Mouse (Mus musculus): Measurements from ENCODE around the gene Olfr1357.
"Not testable (repeated sequence)": the region's sequence is repeated elsewhere in the genome, so short reads cannot be mapped to it uniquely, and the experiment has no call there.

Gene Olfr1357

DNA sequence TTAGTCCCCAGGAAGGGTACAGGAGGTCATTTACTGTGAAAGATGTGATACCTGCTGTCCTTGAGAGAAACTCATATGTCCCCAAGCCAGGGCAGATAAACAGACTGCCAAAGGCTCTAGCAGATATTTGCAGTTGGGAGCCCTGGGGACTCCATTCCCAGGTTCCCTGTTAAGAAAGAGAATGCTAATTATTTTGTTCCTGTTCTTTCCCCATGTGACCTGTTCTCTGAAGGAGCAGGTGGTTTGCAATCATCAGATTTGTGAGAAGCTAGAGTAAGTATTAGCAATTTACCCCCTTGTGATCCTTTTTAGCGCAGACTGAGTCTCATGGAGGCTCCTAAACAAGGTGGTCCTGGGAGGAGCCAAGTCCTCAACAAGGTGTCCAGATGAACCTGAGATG, at the start of gene Olfr1357:
Gene Olfr1357, minus strand, starts transcription at position 101 of the 400 bp plus-strand sequence.
- DNase-seq (ENCODE audit: low spot score in 2 of 2), result no peak

DNA sequence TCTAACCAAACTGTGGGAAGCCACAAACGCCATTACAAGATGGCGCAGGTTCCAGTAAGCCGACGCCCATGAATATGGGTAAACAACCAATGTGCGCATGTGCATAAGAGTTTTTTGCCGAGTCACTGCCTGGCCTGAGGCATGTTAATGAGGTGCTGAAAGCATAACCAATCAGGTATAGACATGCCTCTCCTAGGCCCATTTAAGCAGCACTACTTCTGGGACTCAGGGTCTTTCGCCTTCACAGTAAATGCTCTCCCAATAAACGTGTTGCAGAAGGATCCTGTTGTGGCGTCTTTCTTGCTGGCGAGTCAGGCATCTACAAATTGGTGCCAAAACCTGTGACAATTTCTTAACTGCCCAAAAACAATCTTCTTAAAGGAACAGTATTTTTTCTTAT, 48.8 kb upstream of the Olfr1357 start:
- DNase-seq (ENCODE audit: low spot score in 2 of 2), result not testable (repeated sequence)

DNA sequence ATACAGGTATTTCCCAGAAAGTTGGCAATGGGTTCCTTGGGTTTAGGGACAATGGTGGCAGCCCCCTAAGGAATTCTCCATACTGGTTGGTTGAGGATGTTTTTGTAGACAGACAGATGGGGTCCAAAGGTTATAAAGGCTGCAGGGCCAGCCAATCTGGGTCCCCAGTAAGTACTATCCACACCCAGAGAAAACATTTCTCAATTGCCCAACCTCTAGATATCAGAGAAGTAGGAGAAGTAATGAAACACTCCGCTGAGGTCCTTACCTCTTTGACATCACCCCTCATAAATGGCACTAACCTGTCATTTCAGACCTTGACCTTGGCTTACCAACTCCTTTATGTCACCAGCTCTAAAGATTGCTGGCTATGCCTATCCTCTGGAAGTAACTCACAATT, 46.7 kb upstream of the Olfr1357 start:
- DNase-seq (ENCODE audit: low spot score in 2 of 2), result no peak

DNA sequence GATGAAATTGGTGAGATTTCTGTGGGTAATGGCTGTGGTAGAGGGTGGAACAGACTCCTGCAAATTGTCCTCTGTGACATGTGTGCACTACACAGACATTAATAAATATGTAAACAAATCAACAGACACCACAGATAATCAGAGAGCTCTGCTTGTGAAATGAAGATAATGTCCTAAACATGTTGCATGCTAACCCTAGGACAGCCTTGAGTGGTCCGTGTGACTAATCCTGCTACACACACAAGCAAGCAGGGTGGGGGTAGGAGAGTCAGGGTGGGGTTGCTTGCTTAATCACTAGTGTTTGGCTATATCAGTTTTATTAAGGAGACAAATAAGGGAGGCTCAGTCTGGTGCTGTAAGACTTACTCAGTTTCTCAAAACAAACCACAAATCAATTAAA, 43.3 kb upstream of the Olfr1357 start:
- no peak for DNase-seq (ENCODE audit: low spot score in 2 of 2)

DNA sequence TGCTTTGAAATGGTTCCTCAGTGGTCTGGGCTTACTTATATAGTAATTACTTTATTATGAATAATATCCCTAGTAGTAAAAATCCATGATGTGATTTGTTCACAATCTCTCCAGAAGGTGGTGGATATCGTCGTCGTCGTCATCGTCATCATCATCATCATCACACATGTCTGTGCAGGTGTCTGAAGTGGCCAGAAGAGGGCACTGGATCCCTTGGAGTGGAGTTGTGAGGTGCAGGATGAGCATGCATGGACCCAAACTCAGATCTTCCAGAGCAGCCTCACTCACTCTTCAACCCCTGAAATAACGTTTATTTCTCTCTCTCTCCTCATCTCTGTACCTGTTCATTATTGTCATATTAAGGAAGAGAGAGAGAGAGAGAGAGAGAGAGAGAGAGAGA, 14.4 kb upstream of the Olfr1357 start:
- DNase-seq (ENCODE audit: low spot score in 2 of 2), result peak; percentile 7 to 18

DNA sequence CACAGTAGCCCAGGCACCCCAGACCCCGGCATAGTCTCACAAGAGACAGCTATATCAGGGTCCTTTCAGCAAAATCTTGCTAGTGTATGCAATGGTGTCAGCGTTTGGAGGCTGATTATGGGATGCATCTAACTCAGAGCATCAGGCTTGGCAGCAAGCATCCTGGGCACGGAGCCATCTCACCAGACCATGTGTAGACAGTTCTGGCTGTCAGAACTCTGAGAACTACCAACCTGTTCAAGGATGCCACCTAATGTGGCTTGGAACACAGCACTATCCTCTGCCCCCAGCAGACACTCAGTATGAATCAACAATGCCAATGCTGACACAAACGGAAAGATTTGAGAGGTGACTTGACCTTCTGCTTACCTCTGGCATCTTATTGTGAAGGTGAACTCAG, 12.3 kb upstream of the Olfr1357 start:
- DNase-seq (ENCODE audit: low spot score in 2 of 2), result no peak

DNA sequence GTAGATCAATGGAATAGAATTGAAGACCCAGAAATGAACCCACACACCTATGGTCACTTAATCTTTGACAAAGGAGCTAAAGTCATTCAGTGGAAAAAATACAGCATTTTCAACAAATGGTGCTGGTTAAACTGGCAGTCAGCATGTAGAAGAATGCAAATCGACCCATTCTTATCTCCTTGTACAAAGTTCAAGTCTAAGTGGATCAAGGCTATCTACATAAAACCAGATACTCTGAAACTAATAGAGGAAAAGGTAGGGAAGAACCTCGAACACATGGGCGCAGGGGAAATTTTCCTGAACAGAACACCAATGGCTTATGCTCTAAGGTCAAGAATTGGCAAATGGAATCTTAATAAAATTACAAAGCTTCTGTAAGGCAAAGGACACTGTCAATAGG, 5.3 kb upstream of the Olfr1357 start:
- not testable (repeated sequence) for DNase-seq (ENCODE audit: low spot score in 2 of 2)

DNA sequence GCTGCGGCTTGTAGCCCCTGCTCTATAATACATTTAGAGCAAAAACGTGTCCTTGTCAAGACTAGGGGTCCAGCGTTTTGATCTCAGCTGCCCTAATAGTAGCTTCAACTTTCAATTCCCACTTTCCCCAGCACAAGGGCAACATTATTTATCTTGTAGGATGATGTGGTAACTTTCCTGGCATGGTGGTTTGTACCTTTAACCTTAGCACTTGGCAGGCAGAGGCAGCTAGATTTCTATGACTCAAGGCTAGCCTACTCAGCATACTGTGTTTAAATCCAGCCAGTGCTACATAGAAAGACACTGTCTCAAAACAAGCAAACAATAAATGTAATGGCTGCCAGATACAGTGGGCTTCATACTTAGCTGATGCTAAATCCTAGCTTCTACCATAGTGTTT, 10.3 kb downstream of the Olfr1357 start:
- no peak for DNase-seq (ENCODE audit: low spot score in 2 of 2)

DNA sequence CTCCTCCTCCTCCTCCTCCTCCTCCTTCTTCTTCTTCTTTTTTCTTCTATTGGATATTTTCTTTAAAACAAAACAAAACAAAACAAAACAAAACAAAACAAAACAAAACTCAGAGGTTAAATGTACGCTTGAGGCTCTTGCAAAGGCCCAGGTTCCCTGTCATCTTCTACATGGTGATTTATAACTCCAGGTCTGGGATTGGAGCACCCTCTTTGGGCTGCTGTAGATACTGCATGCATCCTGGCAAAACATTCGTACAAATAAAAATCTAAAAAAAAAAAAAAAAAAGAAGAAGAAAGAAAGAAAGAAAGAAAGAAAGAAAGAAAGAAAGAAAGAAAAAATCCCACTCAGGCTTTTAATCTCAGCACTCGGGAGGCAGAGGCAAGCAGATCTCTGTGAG, 12.8 kb downstream of the Olfr1357 start:
- DNase-seq (ENCODE audit: low spot score in 2 of 2), result peak in 1 of 2 experiments; percentile 27

DNA sequence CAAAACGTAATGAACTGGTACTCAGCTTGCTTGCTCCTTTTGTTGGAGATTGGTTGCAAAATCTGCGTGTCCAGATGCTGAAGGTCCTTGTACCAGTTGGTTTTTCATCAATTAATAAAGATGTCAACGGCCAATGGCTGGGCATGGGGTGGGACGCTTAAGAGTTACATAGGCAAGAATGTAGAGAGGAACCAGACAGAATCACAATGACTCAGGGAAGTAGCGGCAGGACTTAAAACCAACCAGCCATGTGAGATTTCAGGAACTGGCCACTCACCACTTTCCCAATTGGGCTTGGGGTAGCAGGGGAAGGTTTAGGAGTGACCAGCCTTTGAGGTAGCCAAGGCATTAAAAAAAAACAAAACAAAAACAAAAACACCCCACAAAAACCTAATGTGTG, 18.0 kb downstream of the Olfr1357 start:
- no peak for DNase-seq (ENCODE audit: low spot score in 2 of 2)

DNA sequence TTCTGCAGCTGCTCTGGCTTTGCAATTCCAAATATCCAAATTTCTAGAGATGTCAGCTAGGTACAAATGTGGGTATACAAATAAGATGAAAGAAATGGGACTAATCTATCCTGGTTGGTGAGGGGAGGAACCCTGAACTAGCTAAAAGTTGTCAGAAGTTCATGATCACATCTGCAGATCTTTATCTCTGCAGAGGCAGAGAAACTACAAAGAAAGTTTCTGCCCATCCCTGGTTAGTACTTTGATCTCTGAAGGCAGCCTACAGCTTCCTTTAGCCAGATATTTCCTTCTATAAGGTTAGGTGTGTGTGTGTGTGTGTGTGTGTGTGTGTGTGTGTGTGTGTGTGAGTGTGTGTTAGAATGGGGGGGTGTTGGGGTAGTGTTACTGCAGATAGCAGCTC, 23.3 kb downstream of the Olfr1357 start:
- DNase-seq (ENCODE audit: low spot score in 2 of 2), result no peak

DNA sequence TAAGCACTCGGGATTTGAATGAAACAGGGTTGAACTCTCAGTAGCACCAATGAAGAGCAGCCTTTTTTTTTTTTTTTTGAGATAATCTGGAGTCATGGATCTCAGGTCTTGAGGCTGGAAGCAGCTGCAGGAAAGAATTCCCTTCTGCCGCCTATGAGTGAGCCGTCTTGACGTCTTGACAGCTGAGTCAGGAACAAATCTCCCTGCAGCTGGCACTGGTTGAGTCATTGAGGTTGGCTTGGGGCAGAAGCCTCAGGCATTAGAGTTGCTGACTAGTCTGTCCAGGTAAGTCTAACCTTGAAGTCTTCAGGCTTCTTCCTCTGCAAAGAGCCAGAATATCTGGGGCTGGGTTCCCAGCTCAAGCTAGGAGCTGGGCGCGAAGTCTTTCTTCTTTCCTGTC, 23.7 kb downstream of the Olfr1357 start:
- DNase-seq (ENCODE audit: low spot score in 2 of 2), result no peak

DNA sequence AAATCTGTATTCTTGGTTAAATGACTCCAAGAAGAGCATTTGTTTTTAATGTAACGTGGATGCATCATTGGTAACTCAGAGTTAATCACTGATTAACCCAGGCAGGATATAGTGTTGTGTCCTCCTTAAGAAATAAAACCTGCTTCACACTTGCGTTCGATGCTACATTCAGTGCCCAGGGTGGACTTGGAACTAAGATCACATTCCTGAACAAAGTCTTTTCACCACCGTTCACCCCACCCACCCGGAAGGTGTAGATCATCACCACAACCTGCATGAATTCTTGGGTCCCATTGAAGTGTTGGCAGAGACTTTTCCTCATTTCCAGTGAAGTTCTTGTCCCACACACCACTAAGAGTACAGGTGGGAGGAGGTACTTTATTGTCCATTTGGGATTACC, 24.1 kb downstream of the Olfr1357 start:
- DNase-seq (ENCODE audit: low spot score in 2 of 2), result no peak

DNA sequence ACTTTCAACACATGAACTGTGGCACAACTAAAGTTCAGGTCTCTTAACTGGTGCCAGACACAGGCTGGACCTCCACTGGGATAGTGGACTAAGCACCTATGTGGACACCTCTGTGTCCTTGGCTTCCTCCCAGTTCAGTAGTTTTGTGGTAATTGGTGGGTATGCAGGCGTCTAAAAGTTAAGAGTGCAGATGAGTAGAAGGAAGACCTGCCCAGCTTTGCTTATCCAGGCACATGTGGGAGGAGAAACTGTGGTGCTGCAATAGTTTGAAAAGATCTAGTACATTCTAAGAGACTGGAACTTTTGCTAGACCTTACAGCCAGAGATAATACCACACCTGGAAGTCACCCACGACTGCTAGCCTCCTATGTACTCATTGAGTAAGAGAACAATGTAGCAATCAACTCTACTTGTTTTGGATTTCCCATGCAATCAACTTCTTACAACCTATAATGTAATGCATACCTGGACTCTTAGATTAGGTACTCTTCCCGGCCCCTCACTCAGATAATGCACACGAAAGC, 25.0 kb downstream of the Olfr1357 start:
- no peak for DNase-seq (ENCODE audit: low spot score in 2 of 2)

DNA sequence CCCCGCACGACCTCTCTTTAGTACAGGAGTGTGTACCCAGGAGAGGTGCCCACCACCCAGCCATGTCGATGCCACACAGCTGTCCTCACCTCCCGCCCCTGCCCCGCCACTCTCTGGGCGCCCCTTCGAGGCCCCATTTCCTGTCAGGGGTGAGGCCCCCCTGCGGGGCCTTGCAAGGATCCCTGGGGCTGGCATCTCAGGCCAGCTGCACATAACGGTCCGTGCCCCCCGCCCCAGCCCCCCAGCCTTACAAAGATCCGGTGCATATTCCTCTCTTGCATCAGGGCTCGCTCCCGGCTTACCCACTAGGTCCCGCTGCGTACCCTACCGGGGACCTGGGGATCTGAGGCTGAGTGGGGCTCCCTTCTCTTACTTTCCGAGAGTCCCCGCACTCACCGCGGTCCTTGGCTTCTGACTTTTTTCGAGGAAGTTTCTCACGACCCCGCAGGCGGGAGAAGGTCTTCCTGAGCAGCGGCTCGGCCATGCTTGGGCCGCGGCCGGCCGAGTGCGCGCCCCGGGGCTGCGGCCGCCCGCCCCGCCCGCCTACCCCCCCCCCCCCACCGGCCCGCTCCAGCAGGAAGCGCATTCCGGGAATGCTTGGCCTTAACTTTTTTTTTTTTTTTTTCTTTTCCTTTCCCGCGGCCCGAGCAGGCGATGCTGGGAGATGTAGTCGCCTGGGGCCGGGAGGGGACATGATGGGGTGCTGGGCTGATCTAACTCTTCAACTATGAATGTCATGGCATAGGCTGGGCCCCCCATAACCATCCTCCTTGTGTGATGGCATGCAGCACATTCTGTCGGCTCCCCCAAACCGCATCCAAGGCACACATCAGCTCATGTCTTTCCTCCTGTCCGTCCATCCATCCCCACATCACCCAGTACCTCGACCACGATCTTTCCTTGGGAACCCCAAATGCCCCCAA, 26.2 kb downstream of the Olfr1357 start, which contains the start of gene Syde1:
Gene Syde1, minus strand, starts transcription at position 559 of the 923 bp plus-strand sequence.
- no peak for DNase-seq (ENCODE audit: low spot score in 2 of 2)

DNA sequence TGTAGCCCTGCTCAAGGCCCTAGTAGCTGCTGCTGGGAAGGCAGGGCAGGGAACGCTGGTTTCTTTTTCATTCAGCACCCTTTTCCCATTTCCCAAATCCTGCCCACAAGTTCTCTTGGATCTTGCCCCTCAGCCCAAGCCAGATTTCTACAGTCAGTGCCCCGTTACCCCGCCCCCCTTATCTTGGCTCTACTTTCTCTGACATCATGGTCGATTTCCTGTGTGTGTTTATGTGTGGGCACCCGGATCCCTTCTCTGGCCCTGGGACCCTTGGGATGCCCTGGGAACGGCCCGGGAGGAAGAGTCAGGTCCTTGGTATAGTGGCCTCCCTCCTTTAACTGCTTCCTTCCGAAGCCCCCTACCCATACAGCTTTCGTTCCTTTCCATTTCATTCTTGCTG, 27.1 kb downstream of the Olfr1357 start:
- DNase-seq (ENCODE audit: low spot score in 2 of 2), result no peak

DNA sequence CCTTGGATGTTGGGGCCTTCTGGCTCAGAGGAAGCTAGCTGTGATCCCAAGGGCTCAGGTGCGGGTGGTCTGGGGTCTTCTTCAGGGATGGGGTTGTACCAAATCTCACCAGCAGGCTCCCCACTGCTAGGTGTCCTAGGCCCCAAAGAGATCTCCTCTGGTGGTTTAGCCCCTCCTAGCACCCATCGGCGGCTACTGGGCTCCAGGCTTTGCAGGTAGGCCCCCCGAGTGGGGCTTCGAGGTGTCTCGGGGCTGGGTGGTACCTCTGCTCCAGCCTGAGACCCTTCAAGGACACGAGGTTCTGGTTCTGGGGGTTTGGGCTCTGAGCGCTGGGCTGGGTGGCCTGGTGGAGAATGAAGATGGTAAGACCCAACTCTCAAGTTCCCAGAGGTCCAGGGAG, 28.0 kb downstream of the Olfr1357 start:
- DNase-seq (ENCODE audit: low spot score in 2 of 2), result no peak

DNA sequence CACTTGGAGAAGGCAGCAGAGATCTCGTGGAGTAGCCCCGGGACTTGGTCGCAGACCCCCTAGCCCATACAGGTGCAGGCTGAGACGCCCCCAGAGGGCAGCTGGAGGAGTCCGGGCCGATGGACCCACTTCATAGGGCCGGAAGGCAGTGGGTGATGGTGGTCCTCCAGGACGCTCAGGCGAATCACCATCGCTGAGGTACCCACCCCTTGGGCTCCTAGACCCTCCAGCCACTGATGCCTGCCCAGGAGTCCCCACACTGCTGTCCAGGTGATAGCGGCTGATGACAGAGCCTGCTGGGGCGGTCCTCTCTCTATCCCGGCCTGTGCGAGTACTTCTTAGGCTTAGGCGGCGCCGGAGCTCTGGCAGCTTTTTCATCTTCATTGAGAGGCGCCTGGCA, 28.6 kb downstream of the Olfr1357 start:
- no peak for DNase-seq (ENCODE audit: low spot score in 2 of 2)

DNA sequence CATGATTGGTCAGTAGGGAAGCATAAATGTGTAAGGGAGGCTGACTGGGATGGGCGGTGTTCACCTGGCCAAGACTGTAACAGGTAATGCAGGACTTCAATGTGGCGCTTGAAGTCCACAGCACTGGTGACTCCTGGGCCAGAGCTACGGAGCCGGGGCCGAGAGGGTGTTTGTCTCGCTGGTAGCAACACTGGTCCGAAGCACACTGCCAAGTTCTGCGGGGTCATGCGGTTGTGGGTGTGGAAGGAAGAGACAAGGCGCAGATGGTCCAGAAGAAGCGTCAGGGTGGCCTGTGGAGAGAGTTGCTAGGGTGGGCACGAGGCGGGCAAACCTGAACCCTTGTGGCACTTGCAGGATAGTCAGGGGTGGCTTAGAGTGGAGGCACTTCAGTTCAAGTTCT, 31.8 kb downstream of the Olfr1357 start:
- no peak for DNase-seq (ENCODE audit: low spot score in 2 of 2)

DNA sequence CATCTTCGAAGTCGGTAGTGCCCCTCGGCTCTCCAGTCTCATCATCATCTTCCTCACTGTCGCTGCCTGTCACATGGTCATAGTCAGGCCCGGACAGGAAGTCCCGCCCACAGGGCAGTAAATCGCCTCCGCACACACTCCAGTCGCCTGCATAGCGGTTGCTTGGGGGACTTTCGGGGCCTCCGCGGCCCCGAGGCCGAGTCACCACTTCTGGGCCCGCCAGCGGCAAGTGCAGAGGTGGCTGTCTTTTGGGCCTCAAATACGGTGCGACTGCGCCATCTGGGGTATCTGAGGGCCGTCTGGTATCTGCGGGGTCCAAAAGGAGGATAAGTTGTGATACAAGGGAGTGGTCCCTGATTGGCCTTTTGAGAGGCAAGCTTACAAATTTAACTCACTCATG, 32.3 kb downstream of the Olfr1357 start:
- no peak for DNase-seq (ENCODE audit: low spot score in 2 of 2)

DNA sequence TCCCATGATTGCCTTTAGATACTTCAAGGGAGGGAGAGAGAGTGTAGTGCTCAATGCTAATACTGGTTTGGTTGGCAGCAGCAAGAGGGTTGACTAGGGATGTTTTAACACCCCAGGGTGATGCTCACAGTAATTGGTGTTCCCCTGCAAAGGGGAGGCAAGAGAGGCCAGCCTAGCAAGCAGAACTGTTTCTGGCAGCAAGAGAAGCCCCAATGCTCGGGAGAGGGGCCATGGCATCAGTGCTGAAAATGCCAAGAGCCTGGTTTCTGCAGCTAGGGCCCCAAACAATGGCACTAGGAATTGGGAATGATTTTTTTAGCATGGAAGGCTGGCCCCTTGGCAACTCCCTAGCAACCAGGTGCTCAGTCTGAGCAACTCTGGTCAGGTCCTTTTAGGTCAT, 32.9 kb downstream of the Olfr1357 start:
- DNase-seq (ENCODE audit: low spot score in 2 of 2), result no peak

DNA sequence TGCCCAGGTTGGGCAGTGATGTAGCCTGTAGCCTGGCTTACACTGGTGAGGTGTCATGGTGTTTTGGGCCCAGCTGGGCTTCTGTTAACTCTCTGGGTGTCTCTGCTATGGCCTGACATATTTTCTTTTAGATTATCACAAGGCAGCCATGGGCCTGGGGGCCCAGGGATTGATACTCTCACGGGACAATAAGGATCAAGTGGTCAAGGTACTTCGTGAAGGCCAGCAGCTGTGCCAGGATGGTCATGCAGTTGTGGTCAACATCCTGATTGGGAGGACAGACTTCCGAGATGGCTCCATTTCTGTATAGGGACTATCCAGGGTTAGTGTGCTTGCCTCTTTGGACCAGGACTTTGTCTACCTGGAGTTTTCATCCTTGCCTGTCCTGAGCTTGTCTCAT, 33.9 kb downstream of the Olfr1357 start:
- no peak for DNase-seq (ENCODE audit: low spot score in 2 of 2)

DNA sequence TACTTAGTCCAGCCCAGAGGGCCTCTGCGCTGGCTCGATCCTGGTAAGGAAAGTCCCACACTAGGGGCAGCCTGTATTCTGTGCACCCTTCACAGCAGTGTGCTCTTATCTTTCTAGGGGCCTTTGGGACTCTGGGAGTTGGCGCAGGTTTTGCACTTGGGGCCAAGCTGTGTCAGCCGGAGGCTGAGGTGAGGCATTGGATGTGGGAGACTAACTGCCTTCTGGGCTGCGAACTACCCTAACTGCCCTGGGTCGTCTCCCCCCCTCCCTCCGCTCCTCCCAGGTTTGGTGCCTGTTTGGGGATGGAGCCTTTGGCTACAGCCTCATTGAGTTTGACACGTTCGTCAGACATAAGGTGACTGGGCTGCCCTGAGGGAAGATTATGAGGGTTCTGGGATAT, 34.5 kb downstream of the Olfr1357 start:
- DNase-seq (ENCODE audit: low spot score in 2 of 2), result no peak
